Mouse (Mus musculus) CH12.LX (cell line): Measurements from ENCODE around the gene Epsti1.

Source experiments
- CTCF ChIP-seq, 2 experiments: IDR thresholded peaks in 1 of 2; conservative IDR thresholded peaks in 1 of 2; 2 replicates each; pipeline ENCODE4 v1.5.1; 2011 to 2012; ENCODE audit warnings: low read depth in 2 of 2, low read length in 2 of 2, improper control_type of control experiment in 1 of 2, inconsistent platforms in 1 of 2, mild to moderate bottlenecking in 1 of 2, moderate library complexity in 1 of 2
- NRF1 ChIP-seq: IDR thresholded peaks from 2 replicates; pipeline ENCODE4 v1.6.1; 2014; ENCODE audit warnings: low read depth, mild to moderate bottlenecking, inconsistent platforms, low read length, improper control_type of control experiment, moderate library complexity
- POLR2A ChIP-seq: IDR thresholded peaks from 2 replicates; pipeline ENCODE4 v1.6.1; 2011; ENCODE audit warnings: low read depth, mild to moderate bottlenecking, improper control_type of control experiment, low read length
- ZNF384 ChIP-seq: IDR thresholded peaks from 2 replicates; pipeline ENCODE4 v1.6.1; 2012; ENCODE audit warnings: low read depth, low read length, improper control_type of control experiment, inconsistent platforms

GRCm38 (mm10) chr14:77902541-77902940, 1.5 kb upstream of the Epsti1 start:
- TF ChIP-seq CTCF (conservative IDR thresholded peaks at IDR 0.05 in 1 of 2, IDR thresholded peaks at IDR 0.05 in 1 of 2; ENCODE audit: low read depth in 2 of 2, low read length in 2 of 2) (no peak), NRF1 (no peak), ZNF384 (no peak), POLR2A (no peak)
